Mouse (Mus musculus) lung, postnatal 0 days (tissue): Measurements from ENCODE around the gene Sertad4.

Source experiments
- CTCF ChIP-seq: IDR thresholded peaks from 2 replicates; pipeline ENCODE4 v1.5.1; 2016; ENCODE audit warnings: antibody characterized with exemption, mild to moderate bottlenecking
- EP300 ChIP-seq: IDR thresholded peaks from 2 replicates; pipeline ENCODE4 v1.6.1; 2016; ENCODE audit warnings: antibody characterized with exemption, mild to moderate bottlenecking, control low read depth

GRCm38 (mm10) chr1:192812290-192812689 is 43.3 kb downstream of the Sertad4 start:
- TF ChIP-seq CTCF: no peak
- no peak for TF ChIP-seq EP300
